Mouse (Mus musculus): ENCODE measurements around the gene Cacna2d4.
"Not testable (repeated sequence)": the region's sequence is repeated elsewhere in the genome, so short reads cannot be mapped to it uniquely, and the experiment has no call there.

The Cacna2d4 gene

DNA sequence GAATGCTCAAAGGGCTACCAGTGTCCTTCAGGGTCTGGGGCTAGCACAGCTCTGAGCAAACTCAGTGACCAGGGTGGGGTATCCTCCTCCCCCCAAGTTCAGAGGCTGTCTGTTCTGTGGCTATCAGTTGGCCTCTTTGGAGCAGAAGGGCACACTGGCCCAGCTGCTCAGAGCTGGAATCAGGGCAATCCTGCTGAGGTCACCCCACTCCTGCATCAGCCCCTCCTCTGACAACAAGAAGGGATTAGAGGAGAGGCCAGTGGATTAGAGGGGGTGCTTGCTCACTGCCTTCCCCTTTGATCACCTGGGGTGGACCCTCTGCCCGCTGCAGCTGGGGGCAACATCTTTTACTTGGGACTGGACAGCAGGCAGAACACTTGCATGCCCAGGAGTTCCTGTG, at the start of gene Cacna2d4:
Cacna2d4 (plus strand) TSS at position 286 of the 400 bp plus-strand sequence.
- no peak for DNase-seq

DNA sequence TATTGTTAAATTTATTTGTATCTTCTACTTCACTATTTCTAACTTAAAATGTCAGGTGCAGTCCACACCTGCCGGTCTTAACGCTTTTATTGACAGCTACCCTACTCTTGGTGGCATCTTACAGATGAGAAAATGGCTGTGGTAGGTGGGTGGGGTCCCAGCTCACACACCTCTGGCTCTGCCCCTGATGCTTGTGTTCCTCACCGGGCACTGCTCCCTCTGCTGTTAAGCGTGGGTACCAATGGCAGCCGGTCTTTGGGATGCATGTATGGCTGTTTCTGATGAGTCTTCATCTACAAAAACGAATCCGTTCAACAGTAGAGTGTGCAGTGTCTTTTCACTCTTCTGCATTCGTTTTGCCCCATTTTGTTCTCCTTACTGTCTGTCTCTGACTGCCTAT, 49.7 kb upstream of the Cacna2d4 start:
- DNase-seq = peak; percentile 44 to 50

DNA sequence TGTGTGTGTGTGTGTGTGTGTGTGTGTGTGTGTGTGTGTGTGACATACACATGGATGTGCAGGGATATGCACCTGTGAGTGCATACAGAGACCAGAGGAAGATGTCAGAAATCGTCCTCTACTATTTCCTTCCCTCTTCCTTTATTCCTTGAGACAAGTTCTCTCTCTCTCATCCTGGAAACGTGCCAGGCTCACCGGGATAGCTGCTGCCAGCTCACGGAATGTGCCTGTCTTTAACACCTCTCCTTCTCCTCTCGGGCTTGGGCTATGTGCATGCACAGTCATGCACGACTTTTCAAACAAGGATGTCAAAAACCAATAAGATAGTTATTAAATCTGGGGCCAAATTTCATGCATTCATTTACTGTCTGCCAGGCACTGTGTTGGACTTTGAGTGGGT, 48.7 kb upstream of the Cacna2d4 start:
- no peak for DNase-seq

DNA sequence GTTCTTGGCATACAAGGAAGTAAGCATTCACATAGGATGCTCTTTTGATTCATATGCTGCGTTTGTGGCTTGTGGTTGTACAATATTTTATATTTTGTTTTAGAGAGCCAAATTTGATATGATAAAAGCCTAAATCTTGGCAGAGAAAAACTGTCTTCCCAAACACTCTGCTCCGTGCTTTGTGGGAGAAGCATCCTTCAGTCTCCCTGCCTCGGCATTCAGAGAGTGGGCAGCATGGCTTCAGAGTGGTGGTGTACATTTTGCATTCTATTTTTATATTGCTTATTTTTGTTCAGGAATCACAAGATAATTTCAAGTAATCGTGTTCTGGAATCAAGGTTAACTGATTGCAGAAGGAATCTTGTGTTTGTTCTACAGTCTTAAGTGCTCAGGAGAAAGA, 44.8 kb upstream of the Cacna2d4 start:
- DNase-seq = no peak

DNA sequence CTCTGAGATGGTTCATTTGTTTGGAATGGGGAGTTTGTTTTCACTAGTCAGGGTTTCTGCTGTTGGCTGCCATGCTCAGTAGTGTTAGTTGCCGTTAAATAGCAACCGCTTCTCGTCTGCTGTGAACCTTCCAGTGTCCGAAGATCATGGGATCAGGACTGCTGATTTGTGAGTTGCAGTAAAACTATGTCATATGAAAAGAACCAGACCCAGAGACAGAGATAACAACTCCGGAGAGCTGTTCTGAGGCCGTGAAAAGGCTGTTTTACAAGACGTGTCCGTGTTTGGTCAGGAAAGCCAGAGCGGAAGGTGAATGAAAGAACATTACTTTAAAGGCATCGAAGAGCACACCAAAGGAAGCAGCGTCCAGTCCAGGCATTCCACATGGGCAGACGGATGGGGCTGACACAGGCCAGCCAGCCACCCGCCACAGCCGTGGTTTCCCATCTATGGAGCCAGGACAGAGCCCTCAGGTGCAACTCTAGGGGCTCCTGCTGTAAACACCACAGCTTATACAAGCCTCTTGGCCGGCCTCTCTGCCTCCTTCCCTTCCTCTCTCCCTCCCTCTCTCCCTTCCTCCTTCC, 42.7 kb upstream of the Cacna2d4 start:
- DNase-seq = no peak

DNA sequence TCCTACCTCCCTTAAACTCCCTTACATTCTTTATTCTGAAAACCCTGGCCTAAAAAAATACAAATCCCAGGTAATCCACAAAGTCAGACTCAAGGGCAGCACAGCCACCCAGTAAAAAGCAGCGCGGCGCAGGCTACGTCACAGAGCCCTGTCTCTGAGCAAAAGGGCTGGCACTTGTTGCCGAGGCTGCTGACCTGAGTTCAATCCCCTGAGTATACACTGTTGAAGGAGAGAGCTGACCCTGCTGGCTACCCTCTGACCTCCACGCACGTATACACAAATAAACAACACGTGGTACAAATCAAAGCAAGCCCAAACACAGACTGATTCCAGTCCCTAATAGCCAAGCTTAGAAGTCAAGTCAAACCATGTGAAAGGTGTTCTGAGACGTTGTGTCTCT, 42.2 kb upstream of the Cacna2d4 start:
- DNase-seq = no peak

DNA sequence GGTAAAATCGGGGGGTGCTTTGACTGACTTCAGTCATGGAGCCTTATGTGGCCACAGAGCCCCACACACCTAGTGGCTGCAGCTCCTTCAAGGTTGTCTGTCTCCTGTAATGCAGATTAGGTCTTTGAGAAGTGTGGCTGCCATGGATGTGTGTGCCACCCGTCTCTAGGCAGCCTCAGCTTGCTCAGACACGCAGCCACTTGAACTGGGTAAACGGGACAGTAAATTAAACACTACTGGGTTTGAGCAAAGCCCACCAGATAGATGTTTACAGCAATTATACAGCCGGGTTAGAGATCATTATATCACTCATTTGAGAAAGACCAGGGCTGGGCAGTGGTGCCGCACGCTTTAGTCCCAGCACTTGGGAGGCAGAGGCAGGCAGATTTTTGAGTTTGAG, 41.7 kb upstream of the Cacna2d4 start:
- no peak for DNase-seq

DNA sequence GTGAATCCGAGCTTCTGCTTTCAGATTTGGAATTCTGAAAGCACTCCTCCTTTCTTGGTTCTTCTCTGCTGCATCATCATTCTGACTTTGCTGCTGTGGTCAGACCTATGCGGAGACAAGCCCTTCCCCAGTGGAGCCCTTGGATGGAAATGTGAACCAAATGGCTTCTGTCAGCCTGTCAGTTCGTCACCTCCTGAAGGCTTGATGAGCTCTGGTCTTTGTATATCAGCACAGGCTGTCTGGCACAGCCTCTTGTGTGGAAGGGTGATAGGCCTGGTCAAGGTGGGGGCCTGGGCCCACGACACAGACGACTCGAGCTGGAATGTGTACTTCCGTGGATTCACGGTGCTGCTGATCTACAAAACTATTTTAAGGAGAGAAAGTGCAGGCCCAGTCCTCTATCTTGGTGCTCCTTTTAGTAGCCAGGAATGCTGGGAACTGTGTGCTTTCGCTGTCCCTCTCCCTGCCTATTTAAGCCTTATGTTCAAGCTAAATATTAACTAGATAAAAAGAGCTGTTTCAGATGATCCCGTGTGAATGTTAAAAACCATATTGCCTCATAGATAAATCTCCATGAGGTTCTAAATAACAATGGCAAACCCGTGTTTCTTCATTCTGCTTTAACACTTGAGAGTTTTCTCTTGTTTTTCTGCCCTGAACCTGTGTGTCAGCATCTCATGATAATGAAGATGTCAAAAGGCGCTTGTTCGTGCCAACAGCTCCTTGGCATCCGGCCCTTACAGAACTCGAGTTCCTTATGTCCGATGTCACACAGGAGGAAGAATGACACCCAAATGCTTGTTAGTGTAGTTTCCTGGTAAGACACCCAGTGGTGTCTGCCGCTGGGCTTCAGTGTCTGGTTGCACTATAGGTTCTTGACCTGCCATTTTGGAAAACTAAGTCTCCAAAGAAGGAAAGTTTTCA, 39.7 kb upstream of the Cacna2d4 start, which contains the start of gene Cacna1c:
Cacna1c (minus strand) TSS at position 37 of the 924 bp plus-strand sequence.
- DNase-seq = peak in 1 of 2 experiments; percentile 34

DNA sequence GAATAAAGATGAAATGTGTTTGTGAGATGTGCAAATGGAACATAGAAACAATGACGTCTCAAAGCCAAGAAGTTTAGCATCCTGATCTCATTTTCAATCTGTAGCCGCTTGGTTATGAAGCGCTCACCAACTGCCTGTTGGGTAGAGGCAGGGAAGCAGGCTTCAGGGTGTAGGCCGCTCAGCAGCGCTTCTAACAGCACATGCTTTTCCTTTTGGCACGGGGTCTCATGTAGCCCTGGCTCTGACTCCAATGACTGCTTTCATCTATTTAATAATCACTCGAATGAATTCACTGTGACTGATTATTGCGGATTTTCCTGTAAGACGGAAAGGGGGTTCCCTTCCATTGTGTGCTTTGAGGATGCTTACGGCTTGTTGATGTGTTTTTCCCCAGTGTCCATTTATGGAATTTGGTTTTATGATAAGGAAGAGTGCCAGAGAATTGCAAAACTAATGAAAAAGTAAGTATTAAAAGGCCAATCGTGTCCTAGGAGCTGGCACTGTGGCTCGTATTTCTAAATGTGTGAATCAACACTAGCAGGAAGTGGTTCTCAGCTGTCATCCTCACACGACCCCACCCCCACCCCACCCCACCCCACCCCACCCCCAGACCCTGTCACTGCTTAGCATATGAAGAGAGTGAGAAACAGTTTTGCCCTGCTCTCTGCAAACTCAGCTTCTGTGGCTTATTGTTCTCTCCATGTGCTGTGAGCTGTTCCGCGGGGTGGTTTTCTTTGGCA, 37.6 kb upstream of the Cacna2d4 start:
- DNase-seq = no peak

DNA sequence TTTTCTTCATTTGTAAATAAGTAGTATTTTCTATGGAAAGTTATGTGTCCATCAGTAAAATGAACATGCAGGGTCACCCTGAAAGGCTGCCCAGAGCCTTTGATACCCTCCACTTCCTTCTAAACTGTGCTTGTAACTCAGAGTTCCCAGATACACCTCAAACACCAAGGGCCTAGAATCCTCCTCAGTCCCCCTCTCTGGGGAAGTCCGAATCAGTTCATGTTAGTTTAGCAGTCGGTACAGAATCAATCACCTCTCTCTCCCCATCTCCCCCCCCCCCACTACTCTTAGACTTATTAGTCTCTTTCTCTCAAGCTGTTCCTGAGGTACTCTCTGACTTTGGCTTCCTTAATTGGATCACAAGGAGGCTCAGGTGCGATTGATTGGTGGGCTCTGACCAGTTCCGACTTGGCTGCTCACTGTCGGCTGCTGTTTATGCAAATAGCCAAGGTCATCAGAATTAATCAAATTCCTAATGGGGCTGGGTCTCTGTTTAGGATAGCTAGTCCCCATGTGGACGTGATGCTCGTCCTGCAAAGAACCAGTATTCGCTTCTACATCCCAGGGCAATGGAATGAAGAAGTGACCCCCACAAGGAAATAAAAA, 36.9 kb upstream of the Cacna2d4 start:
- DNase-seq = no peak

DNA sequence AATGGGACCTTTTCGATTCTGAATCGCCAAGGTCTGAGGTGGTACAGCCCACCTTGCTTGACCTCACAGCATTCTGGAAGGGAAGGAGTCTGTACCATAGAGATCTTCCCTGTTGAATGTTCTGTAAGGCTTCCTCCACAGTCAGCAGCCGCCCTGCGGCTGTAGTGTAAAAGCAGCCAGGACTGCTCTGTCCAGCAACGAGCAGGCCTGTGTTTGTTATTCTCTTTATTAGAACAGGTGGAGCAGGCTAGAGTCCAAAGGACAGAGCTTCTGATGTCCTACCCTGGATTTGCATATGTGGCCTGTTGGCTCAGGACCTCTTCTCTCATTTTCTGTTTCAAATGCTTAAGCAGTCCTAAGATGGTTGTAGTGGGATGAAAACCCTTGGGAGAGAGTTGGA, 36.0 kb upstream of the Cacna2d4 start:
- no peak for DNase-seq

DNA sequence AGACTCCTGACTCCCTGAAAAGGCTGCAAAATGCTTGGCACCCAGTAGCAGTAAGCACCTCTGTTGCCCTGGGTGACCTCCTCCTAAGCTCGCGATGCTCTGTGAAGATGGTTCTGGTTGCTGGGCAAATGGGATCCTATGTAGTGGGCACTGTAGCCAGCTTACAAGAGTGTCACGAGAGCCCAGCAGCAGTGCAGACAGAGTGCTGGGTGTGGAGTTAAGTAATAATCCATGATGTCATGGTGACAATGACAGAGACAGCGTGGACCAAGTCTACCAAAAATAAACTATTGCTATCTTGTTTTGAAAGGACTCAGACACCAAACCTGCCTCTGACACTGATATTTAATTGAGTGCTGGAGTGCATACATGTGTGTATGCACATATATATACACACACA, 34.8 kb upstream of the Cacna2d4 start:
- no peak for DNase-seq

DNA sequence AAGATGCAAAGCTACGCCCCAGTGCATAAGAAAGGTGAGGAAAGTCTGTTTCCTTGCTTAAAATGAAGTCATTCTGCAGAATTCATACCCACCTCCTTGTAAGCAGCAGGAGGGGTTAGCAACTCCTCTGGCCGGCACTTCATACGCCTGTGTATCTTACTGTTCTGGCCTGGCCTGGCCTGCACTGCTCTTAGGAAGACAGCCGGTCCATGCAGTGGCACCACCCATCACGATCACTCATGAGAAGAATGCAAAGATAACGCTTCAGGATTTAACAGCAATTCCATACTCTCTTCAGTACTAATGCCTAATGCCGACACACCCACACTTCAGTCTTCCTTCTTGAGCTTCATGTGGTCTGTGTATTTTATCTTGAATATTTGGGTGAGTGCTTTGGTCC, 32.0 kb upstream of the Cacna2d4 start:
- no peak for DNase-seq

DNA sequence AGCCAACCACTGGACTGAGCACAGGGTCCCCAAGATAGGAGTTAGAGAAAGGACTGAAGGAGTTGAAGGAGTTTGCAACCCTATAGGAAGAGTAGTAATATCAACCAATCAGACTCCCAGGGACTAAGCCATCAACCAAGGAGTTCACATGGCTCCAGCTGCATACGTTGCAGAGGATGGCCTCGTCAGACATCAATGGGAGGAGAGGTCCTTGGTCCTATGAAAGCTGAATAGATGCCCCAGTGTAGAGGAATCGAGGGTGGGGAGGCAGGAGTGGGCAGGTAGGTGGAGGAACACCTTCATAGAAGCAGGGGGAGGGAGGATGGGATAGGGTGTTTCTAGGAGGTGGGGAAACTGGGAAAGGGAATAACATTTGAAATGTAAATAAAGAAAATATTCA, 31.4 kb upstream of the Cacna2d4 start:
- no peak for DNase-seq

DNA sequence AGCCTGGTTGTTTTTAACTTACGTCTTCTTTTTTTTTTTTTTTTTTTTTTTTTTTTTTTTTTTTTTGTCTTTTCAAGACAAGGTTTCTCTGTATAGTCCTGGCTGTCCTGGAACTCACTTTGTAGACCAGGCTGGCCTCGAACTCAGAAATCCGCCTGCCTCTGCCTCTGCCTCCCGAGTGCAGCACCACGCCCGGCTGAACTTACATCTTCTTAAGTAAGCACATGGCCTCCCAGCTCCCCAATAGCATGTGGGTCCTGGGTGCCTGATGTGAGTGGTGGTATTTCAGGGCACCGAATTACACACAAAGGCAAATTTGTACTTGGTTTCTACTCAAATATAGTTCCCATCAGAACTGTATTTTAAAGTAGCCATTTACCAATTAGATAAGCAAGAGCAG, 30.3 kb upstream of the Cacna2d4 start:
- DNase-seq = not testable (repeated sequence)

DNA sequence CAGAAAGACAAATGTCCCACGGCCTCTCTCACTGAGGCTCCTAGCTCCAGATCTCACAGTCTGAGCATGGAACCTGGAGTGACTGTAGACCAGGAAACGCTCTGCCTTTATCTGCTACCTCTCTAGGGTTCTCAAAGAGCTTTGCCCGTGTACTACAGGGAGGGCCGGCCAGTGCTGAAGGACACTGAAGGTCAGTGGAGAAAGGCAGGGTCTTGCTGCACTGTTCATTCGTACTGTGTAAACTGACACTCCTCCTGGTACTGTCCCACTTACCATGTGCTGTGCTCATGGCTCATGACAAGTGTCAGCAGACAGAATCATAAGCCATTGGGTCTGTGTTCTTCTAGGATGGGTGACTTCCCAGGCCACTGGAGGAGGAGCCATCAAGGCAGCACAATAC, 23.0 kb upstream of the Cacna2d4 start:
- DNase-seq = no peak

DNA sequence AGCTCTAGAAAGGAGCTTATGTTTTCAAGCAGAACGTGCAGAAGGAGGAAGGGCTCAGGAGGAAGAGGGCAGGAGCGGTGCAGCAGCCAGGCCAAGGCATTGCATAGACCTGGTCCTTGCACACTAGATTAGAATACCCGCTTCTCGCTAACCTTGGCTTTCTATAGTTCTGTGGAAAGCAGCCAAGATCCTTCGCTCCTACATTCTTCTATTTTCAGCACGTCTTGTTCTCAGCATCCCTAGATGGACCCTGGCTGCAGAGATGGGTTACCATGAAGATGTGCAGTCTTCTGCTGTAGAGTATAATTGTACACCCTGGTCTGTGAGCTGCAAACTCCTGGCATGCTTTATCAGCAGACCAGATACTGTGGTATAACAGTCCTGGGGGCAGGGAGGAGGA, 22.1 kb upstream of the Cacna2d4 start:
- no peak for DNase-seq

DNA sequence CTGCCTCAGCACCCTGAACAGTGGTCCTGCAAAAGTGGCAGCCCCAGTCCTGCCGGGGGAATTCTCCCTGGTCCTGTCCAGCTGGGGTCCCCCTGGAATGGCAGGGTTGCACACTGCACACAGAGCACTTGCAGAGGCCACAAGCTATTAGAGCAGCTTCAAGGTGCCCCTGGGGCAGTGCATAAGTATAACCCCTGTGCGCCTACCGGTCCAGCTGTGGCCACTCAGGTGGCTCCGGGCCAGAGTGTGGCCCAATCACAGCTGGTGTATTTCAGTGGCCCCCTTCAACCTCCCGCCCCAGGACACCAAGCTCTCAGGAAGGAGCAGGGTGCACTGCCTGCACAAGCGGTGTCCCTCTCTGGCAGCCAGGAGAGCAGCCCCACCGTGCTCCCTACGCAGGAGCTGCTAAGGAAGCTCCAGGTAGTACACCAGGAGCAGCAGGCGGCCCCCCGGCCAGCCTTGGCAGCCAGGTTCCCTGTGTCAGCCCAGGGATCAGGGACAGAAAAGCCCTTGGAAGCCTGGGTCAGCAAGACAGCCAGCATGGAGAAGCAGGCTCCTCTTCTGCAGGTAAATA, 21.2 kb upstream of the Cacna2d4 start:
- DNase-seq = no peak

DNA sequence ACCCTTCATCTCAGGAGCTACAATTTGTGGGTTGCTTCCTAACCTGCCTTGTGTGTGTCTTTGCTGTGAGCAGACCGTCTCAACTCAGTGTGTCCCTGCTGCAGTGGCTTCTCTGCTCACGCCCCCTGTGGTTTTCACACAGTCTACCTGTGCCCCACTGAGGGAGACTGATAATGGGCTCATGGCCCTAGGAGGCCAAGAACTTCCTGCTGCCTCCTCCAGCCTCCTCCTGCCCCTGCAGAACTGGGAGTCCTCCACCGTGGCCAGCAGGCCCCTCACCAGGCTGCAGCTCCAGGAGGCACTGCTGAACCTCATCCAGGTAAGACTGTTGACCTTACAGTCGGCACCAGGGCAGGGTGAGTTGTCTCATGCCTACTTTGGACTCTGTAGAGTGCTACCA, 18.7 kb upstream of the Cacna2d4 start:
- no peak for DNase-seq

DNA sequence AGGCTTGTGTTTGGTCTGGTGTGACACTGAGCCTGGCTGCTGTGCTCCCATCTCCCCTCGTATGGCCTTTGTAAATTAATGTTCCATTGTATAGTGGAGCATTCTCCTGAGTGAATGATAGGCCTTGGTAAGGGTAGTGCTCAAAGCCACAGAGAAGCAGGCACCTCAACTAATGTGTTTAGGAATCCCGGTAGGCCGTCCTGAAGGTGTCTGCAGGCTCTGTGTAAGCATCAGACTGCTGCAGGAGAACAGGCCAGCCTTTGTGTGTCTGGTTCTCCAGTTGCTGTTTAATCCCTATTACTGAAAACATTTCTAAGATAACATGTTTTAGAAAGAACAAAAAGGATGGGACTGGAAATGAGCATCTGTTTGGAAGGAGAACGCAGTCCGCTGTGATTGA, 17.7 kb upstream of the Cacna2d4 start:
- DNase-seq = no peak

DNA sequence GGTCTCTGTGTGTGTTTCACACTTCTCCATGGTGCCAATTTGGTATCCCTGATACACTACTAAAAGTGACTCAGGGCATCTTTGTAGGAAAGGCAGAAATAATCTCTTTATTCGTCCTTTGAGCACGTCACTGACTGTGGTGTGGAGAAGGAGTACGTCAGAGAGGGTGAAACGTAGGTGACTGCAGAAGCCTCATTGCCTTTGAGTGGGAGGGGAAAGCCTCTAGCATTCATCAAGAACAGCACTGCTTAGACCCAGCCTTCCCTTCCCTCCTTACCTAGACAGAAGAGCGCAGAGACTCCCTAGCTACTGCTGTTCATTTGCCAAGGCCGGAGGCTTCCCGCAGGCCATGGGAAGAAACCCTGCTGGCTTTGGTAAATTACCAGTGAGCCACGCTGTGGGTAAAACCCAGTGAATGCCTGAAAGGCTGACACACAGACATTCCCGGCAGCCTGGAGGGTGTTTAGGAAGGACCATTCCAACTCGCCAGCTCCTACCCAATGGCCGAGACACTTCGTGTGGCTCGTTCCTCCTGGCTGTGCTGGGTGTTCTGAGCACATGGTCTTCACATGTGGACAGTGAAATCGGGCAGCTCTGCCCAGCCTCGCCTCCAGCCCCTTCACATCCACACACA, 17.0 kb upstream of the Cacna2d4 start:
- no peak for DNase-seq

DNA sequence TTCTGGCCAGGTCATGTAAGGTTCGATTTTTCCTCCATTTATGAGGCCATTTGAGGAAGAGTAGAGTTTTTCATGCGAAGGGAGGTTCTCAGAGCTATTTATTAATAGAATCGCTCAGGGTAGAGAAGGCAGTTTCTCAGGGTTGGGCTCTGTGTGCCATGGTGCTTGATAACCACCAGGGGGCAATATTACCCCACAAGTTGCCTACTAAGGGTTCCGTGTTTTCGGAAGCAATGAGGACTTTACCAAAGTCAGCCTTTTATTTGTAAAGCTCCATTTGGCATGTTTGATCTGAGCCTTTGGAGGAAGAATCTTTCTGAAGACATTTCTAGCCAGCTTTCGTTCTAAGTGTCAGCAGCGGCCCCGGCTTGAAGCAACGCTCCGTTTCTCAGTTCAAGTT, 16.0 kb upstream of the Cacna2d4 start:
- DNase-seq = peak; percentile 60

Measured in kidney, postnatal 4 days (tissue).